Mouse (Mus musculus): ENCODE results near the gene Cspg5.

GRCm38 (mm10) chr9:110205526-110206404 lies 37.8 kb upstream of the Cspg5 start:
- no peak for TF ChIP-seq POLR2A (IDR thresholded peaks at IDR 0.05; ENCODE audit: borderline replicate concordance, insufficient read depth, low read length)
- TF ChIP-seq CTCF (IDR thresholded peaks at IDR 0.05; ENCODE audit: borderline replicate concordance, insufficient read depth, low read depth, low read length): no peak
